Mouse (Mus musculus): Measurements from ENCODE around the gene Zpld1. TPM values are rescaled to one million over a fixed set of nuclear protein-coding genes. Genes with fewer than 3 reads are reported as not detected.

The Zpld1 gene
- total and polyA plus RNA-seq, 3 experiments: not detected

DNA sequence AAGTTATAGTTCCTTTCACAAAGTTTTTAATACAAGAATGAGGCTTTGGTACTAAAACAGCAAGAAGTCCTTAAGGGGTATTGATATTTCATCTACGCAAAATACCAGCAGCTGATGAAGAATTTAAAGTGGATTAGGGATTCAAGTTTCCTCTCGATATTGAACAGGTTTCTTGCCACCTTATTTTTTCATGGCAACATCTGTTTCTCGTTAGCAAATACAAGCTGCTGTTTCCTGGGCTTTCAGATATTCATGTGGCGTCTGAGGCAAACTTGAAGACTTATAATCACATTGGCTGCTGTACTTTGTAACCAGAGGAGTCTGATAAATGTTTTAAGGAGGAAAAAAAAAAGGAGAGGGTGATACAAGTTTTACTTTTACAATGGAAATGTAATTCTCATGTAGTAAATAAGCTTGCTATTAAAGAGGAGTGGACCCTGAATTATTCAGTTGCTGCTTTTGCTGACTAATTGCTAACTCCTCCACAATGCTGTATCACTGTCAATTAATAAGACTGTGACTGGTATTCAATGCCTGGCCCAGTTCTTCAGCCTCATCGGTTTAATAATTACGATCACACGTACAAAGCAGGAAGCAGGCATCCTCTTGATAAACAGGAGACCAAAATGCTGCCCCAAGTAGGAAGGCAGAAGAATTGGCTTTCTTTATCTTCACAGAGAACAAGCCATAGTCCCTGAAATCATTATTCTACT lies 36.8 kb downstream of the Zpld1 start:
- TF ChIP-seq ZC3H11A (IDR thresholded peaks at IDR 0.05; ENCODE audit: low read depth, low read length) (no peak), MAX (IDR thresholded peaks at IDR 0.05; ENCODE audit: low read length) (no peak), GABPA (IDR thresholded peaks at IDR 0.05; ENCODE audit: insufficient replicate concordance, low read depth, low read length) (no peak), SMC3 (IDR thresholded peaks at IDR 0.05; ENCODE audit: low read depth, low read length) (no peak), RCOR1 (conservative IDR thresholded peaks at IDR 0.05; ENCODE audit: low read depth, low read length) (no peak), MAFK (IDR thresholded peaks at IDR 0.05; ENCODE audit: insufficient replicate concordance, low read length) (no peak)
- no peak overlapping the region for H3K27ac ChIP-seq (ENCODE audit: insufficient read depth, low read depth)
- no peak overlapping the region for H3K4me3 ChIP-seq (replicated peaks in 1 of 3; ENCODE audit: low read depth in 2 of 3, low read length in 2 of 3, poor library complexity in 1 of 3)
- H3K4me2 ChIP-seq (ENCODE audit: insufficient read depth, low read depth, poor library complexity, severe bottlenecking): no peak overlapping the region
- no peaks in the 10 kb centered on the region for H3K36me3 ChIP-seq (replicated peaks in 1 of 2; ENCODE audit: control insufficient read depth in 1 of 2, insufficient read depth in 1 of 2, low read length in 1 of 2)
- no peaks in the 10 kb centered on the region for H3K9me3 ChIP-seq (replicated peaks; ENCODE audit: low read length)
- in situ Hi-C loops (cut with MboI; ENCODE audit: low pct_ligation_motif_present, low pct_unique_long_range_greater_than_20kb, low sequenced_read_pairs) (no loop called here), dilution Hi-C loops (cut with MboI; ENCODE audit: extremely low pct_ligation_motif_present, extremely low pct_unique_long_range_greater_than_20kb, low sequenced_read_pairs) (no loop called here)
- H3K4me1 ChIP-seq (ENCODE audit: control insufficient read depth in 1 of 2, insufficient read depth in 2 of 2): no peaks in the 10 kb centered on the region
- no peak for DNase-seq (ENCODE audit: extremely low read depth)
- no peak overlapping the region for H3K9ac ChIP-seq (ENCODE audit: insufficient read depth, low read depth)
- H3K27me3 ChIP-seq (replicated peaks): no peaks in the 10 kb centered on the region
- H3K79me2 ChIP-seq (replicated peaks; ENCODE audit: control insufficient read depth, extremely low read depth, insufficient read depth, poor library complexity, severe bottlenecking): no peaks in the 10 kb centered on the region

- in situ Hi-C loops (cut with MboI; ENCODE audit: low pct_ligation_motif_present, low pct_unique_long_range_greater_than_20kb, low sequenced_read_pairs) (no loop called here), dilution Hi-C loops (cut with MboI; ENCODE audit: extremely low pct_ligation_motif_present, extremely low pct_unique_long_range_greater_than_20kb, low sequenced_read_pairs) (no loop called here)
- Histone ChIP-seq H3K27ac (ENCODE audit: insufficient read depth, low read depth) (no peak overlapping the region), H3K27me3 (replicated peaks) (no peaks in the 10 kb centered on the region), H3K79me2 (replicated peaks; ENCODE audit: control insufficient read depth, extremely low read depth, insufficient read depth, poor library complexity, severe bottlenecking) (no peaks in the 10 kb centered on the region), H3K4me1 (ENCODE audit: control insufficient read depth in 1 of 2, insufficient read depth in 2 of 2) (no peaks in the 10 kb centered on the region), H3K9me3 (replicated peaks; ENCODE audit: low read length) (no peaks in the 10 kb centered on the region), H3K36me3 (replicated peaks in 1 of 2; ENCODE audit: control insufficient read depth in 1 of 2, insufficient read depth in 1 of 2, low read length in 1 of 2) (no peaks in the 10 kb centered on the region), H3K9ac (ENCODE audit: insufficient read depth, low read depth) (no peak overlapping the region), H3K4me3 (replicated peaks in 1 of 3; ENCODE audit: low read depth in 2 of 3, low read length in 2 of 3, poor library complexity in 1 of 3) (no peak overlapping the region), H3K4me2 (ENCODE audit: insufficient read depth, low read depth, poor library complexity, severe bottlenecking) (no peak overlapping the region)
- TF ChIP-seq MAZ (IDR thresholded peaks at IDR 0.05; ENCODE audit: low read depth, low read length) (no peak), ZNF384 (IDR thresholded peaks at IDR 0.05; ENCODE audit: low read depth, low read length) (no peak), MXI1 (IDR thresholded peaks at IDR 0.05; ENCODE audit: low read depth, low read length) (no peak), BHLHE40 (IDR thresholded peaks at IDR 0.05; ENCODE audit: low read depth, low read length) (no peak), HCFC1 (IDR thresholded peaks at IDR 0.05; ENCODE audit: low read depth, low read length) (no peak), IRF4 (IDR thresholded peaks at IDR 0.05; ENCODE audit: low read depth, low read length) (no peak), KAT2A (IDR thresholded peaks at IDR 0.05; ENCODE audit: insufficient replicate concordance, low read length) (no peak), GABPA (IDR thresholded peaks at IDR 0.05; ENCODE audit: insufficient replicate concordance, low read depth, low read length) (no peak), ZC3H11A (IDR thresholded peaks at IDR 0.05; ENCODE audit: low read depth, low read length) (no peak), NELFE (IDR thresholded peaks at IDR 0.05; ENCODE audit: low read depth, low read length) (no peak), ETS1 (conservative IDR thresholded peaks at IDR 0.05; ENCODE audit: low read depth, low read length) (no peak), MAFK (IDR thresholded peaks at IDR 0.05; ENCODE audit: insufficient replicate concordance, low read length) (no peak), MEF2A (IDR thresholded peaks at IDR 0.05; ENCODE audit: borderline replicate concordance, low read depth, low read length) (no peak), JUND (conservative IDR thresholded peaks at IDR 0.05; ENCODE audit: low read depth, low read length) (no peak), ZMIZ1 (IDR thresholded peaks at IDR 0.05; ENCODE audit: low read depth, low read length) (no peak), RCOR1 (conservative IDR thresholded peaks at IDR 0.05; ENCODE audit: low read depth, low read length) (no peak)
- DNase-seq (ENCODE audit: extremely low read depth): no peak
Observed at GRCm38 (mm10) chr16:55259719-55260118, 38.1 kb downstream of the Zpld1 start.

Data from CH12.LX (cell line).